Mouse (Mus musculus) adrenal gland, postnatal 10 days (tissue): ENCODE measurements around the gene Zfp146. TPM values are rescaled to one million over a fixed set of nuclear protein-coding genes. Genes with fewer than 3 reads are reported as not detected.
A peak's percentile ranks its signal among the peaks of the same experiment; 100 is the strongest.
"Not testable (repeated sequence)": the region's sequence is repeated elsewhere in the genome, so short reads cannot be mapped to it uniquely, and the experiment has no call there.

ENCODE experiments used
- DNase-seq: peaks from one replicate; pipeline ENCODE4 v3.0.0; 2021; ENCODE audit warnings: mixed read lengths
- total RNA-seq, 2 experiments: library from RNA; stranded (reverse); gene quantifications; 2 replicates each; pipeline ENCODE4 v1.2.3; 2021

The Zfp146 gene
- total RNA-seq, 2 experiments from 2014 or later = 57.4 to 65.2 TPM

- no peak for DNase-seq
Observed at GRCm38 (mm10) chr7:30122188-30122530, 47.4 kb downstream of the Zfp146 start.

GRCm38 (mm10) chr7:30121308-30122187 is 48.0 kb downstream of the Zfp146 start, which contains the start of gene Zfp382:
Zfp382 (plus strand) TSS chr7:30121942.
- DNase-seq = peak; percentile 95

GRCm38 (mm10) chr7:30117935-30118334 is 51.6 kb downstream of the Zfp146 start:
- DNase-seq = not testable (repeated sequence)

- DNase-seq = no peak
Observed at GRCm38 (mm10) chr7:30116076-30116475, 53.5 kb downstream of the Zfp146 start.

Other genes starting within 250 kb of the Zfp146 start
- 10 to 100 TPM in 1 of 2 experiments, 1 to 10 TPM in 1; 7.3 to 11.4 TPM for gene Zfp74, start 215.7 kb downstream of the Zfp146 start, total RNA-seq
- 10 to 100 TPM; 17.0 to 19.8 TPM for gene Zfp568, start 185.8 kb downstream of the Zfp146 start, total RNA-seq
- 1 to 10 TPM; 2.3 to 2.8 TPM for gene Zfp14, start 118.4 kb downstream of the Zfp146 start, total RNA-seq
- 1 to 10 TPM; 1.4 to 2.2 TPM for gene Zfp82, start 96.8 kb downstream of the Zfp146 start, total RNA-seq
- gene Gm26920, start 79.3 kb downstream of the Zfp146 start, total RNA-seq = under 1 TPM; 0.63 to 0.73 TPM
- gene Zfp566, start 79.2 kb downstream of the Zfp146 start, total RNA-seq = 1 to 10 TPM; 1.8 to 2.2 TPM
- gene Zfp260, start 75.0 kb downstream of the Zfp146 start, total RNA-seq = 10 to 100 TPM; 42.0 to 44.7 TPM
- 1 to 10 TPM; 4.1 to 6.5 TPM for gene Zfp382, start 47.8 kb downstream of the Zfp146 start, total RNA-seq
- gene Cox7a1, start 14.4 kb upstream of the Zfp146 start, total RNA-seq = 1,000 to 10,000 TPM; 1,474 to 1,616 TPM
- 100 to 1,000 TPM; 444 to 475 TPM for gene Capns1, start 29.1 kb upstream of the Zfp146 start, total RNA-seq
- 100 to 1,000 TPM; 103 to 108 TPM for gene Polr2i, start 62.2 kb upstream of the Zfp146 start, total RNA-seq
- 10 to 100 TPM; 73.6 to 81.0 TPM for gene Tbcb, start 62.5 kb upstream of the Zfp146 start, total RNA-seq
- not detected for gene Ovol3, start 66.0 kb upstream of the Zfp146 start, total RNA-seq
- under 1 TPM; 0.61 to 0.63 TPM for gene Thap8, start 110.3 kb upstream of the Zfp146 start, total RNA-seq
- 10 to 100 TPM; 12.1 to 14.3 TPM for gene Wdr62, start 110.7 kb upstream of the Zfp146 start, total RNA-seq
- gene Clip3, start 122.0 kb upstream of the Zfp146 start, total RNA-seq = 10 to 100 TPM; 31.6 to 36.5 TPM
- 10 to 100 TPM; 46.8 to 49.0 TPM for gene Alkbh6, start 139.0 kb upstream of the Zfp146 start, total RNA-seq
- gene Syne4, start 145.1 kb upstream of the Zfp146 start, total RNA-seq = 10 to 100 TPM; 17.6 to 22.3 TPM
- 1 to 10 TPM; 2.8 TPM for gene E130208F15Rik, start 152.0 kb upstream of the Zfp146 start, total RNA-seq
- 10 to 100 TPM; 17.9 to 19.7 TPM for gene Sdhaf1, start 154.1 kb upstream of the Zfp146 start, total RNA-seq
- gene Lrfn3, start 193.0 kb upstream of the Zfp146 start, total RNA-seq = 10 to 100 TPM; 13.2 to 15.1 TPM
- 10 to 100 TPM; 25.8 to 29.1 TPM for gene Tyrobp, start 244.0 kb upstream of the Zfp146 start, total RNA-seq